Comparison of ENCODE assay signal across 28 mouse cellular contexts in genomic region chr13:46275701-46276100, GRCm38 (mm10). TPM values are rescaled to one million over a fixed set of nuclear protein-coding genes. Genes with fewer than 3 reads are reported as not detected.
"Had no signal": no experiment of that assay in that cellular context is flagged by ENCODE, and none has a peak within 500 bp of the region (broad histone marks: within the 10 kb centered on the region; RNA-seq: fewer than 3 reads in every experiment).

No protein-coding gene starts in this region.

- H3K27me3 ChIP-seq: intestine, embryonic 15.5 days; midbrain, embryonic 13.5 days; neural tube, embryonic 13.5 days had no signal

- H3K9me3 ChIP-seq: intestine, embryonic 15.5 days; liver, embryonic 13.5 days; midbrain, embryonic 10.5 days; midbrain, embryonic 13.5 days; neural tube, embryonic 13.5 days had no signal

- H3K4me3 ChIP-seq: intestine, embryonic 15.5 days; left cerebral cortex, adult 2 months; liver, embryonic 13.5 days; megakaryocyte, embryonic 14.5 days; midbrain, embryonic 10.5 days; midbrain, embryonic 13.5 days; myocyte; neural tube, embryonic 13.5 days had no signal

- H3K4me2 ChIP-seq: intestine, embryonic 15.5 days; liver, embryonic 13.5 days; midbrain, embryonic 13.5 days; neural tube, embryonic 13.5 days had no signal

- H3K9ac ChIP-seq: intestine, embryonic 15.5 days; liver, embryonic 13.5 days; midbrain, embryonic 13.5 days; neural tube, embryonic 13.5 days had no signal

- H3K27ac ChIP-seq: intestine, embryonic 15.5 days; left cerebral cortex, adult 2 months; liver, embryonic 13.5 days; macrophage; midbrain, embryonic 10.5 days; midbrain, embryonic 13.5 days; neural tube, embryonic 13.5 days had no signal

- H3K36me3 ChIP-seq: intestine, embryonic 15.5 days; liver, embryonic 13.5 days; midbrain, embryonic 10.5 days; midbrain, embryonic 13.5 days; neural tube, embryonic 13.5 days had no signal

- DNase-seq: kidney, adult 11 months; kidney, adult 8-10 months; kidney, postnatal 14 days; kidney, postnatal 4 days; liver, embryonic 13.5 days; lung, adult 2 months; lung, postnatal 14 days; retina, postnatal 1 day; right cerebral cortex, postnatal 25 days; spleen, adult 18-20 months; thymus, adult 18-20 months; thymus, postnatal 4 days had no signal

- ATAC-seq: intestine, embryonic 15.5 days; midbrain, embryonic 13.5 days; midbrain, embryonic 16.5 days had no signal

RNA-seq across cellular contexts. Expression of gene Stmnd1, which starts 2.2 kb away (rescaled TPM):
- total RNA-seq: left cerebral cortex, adult 2 months; left cerebral cortex, postnatal 10 days; left cerebral cortex, postnatal 36 days; liver, adult 2 months; monocyte, adult 5-6 weeks; neutrophil, adult 5-6 weeks had no signal
- polyA plus RNA-seq: intestine, embryonic 15.5 days; limb, embryonic 11.5 days; liver, adult 2 months; liver, embryonic 13.5 days; liver, embryonic 16.5 days; macrophage; midbrain, embryonic 10.5 days; midbrain, embryonic 13.5 days; midbrain, embryonic 16.5 days had no signal
